Mouse (Mus musculus) neutrophil, adult 5-6 weeks (primary cell): Measurements from ENCODE around the gene H2-Eb1. TPM values are rescaled to one million over a fixed set of nuclear protein-coding genes. Genes with fewer than 3 reads are reported as not detected.

Experiments used
- ATAC-seq: fragments of 151-379, 151-347 bp; 2 replicates; pipeline ENCODE4 v1.8.0; 2017; ENCODE audit warnings: mild to moderate bottlenecking, moderate TSS enrichment; ENCODE audit not compliant: insufficient number of reproducible peaks, poor library complexity, low FRiP score, severe bottlenecking; ENCODE audit errors: extremely low read depth
- total RNA-seq: library from RNA; stranded (forward); fragments of 200-1000 nt; gene quantifications from 2 replicates; pipeline ENCODE4 v1.2.3, GENCODE M21; 2017

H2-Eb1 gene
- total RNA-seq, 1 experiment from 2014 or later: 2,076 TPM

DNA sequence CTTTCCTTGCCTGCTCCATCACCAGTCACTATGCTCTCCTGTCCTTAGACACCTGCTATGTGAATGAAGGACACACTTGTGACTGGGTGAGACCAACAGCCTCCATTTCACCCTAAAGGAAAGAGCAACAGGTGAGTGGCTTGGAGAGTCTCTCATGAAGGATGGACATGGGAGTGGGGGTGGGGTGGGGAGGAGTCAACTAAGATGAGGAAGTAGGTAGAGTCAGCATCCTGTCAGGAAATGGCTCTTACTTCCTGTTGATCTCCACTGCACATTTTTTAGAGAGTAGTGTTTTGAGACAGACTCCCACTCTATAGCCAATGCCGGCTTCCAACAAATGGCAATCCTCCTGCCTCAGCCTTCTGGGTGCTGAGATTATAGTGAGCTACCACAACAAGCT lies 49.3 kb downstream of the H2-Eb1 start:
- peak; percentile 94 for ATAC-seq

DNA sequence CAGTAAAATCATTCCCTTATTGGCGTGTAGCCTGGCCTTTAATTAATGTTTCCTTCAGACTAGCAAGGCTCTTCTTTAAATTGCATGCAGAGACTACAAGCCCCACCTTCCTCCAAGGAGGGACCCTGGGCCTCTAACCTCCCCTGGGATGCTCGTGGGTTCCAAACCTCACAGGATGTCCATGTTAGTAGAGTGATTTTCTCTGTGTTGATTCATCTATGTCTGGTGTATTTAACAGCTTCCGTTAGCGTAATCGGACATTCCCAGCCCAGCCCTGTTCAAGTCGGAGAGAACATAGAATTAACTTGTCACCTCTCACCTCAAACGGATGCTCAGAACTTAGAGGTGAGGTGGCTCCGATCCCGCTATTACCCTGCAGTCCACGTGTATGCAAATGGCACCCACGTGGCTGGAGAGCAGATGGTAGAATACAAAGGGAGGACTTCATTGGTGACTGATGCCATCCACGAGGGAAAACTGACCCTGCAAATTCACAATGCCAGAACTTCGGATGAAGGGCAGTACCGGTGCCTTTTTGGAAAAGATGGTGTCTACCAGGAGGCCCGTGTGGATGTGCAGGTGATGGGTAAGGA lies 57.4 kb downstream of the H2-Eb1 start:
- 0 out of 2 replicates have a peak, but pooled peaks have one; percentile 20 for ATAC-seq

GRCm38 (mm10) chr17:34363676-34364310 lies 58.1 kb downstream of the H2-Eb1 start:
- no peak for ATAC-seq

DNA sequence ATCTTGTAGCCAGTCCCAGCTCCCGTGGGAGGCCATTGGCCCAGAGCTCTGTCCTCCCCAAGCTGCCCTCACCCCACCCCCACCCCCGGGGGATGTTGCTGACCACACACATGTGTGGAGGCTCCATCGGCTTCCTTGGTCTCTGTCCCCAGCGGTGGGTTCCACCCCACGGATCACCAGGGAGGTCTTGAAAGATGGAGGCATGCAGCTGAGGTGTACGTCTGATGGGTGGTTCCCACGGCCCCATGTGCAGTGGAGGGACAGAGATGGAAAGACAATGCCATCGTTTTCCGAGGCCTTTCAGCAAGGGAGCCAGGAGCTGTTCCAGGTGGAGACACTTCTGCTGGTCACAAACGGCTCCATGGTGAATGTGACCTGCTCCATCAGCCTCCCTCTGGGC lies 59.4 kb downstream of the H2-Eb1 start:
- no peak for ATAC-seq

Other genes starting within 250 kb of the H2-Eb1 start
- gene H2-Oa, start 213.5 kb upstream of the H2-Eb1 start, total RNA-seq: 119 and 138 TPM in 2 replicates
- gene H2-DMa, start 186.3 kb upstream of the H2-Eb1 start, total RNA-seq: 221 and 234 TPM in 2 replicates
- gene Brd2, start 183.2 kb upstream of the H2-Eb1 start, total RNA-seq: 714 and 721 TPM in 2 replicates
- 699 and 729 TPM in 2 replicates for gene H2-DMb2, start 162.6 kb upstream of the H2-Eb1 start, total RNA-seq
- gene H2-DMb1, start 152.8 kb upstream of the H2-Eb1 start, total RNA-seq: 278 and 300 TPM in 2 replicates
- gene Tap1, start 118.3 kb upstream of the H2-Eb1 start, total RNA-seq: 221 and 235 TPM in 2 replicates
- gene Psmb9, start 118.1 kb upstream of the H2-Eb1 start, total RNA-seq: 132 and 176 TPM in 2 replicates
- 312 and 336 TPM in 2 replicates for gene Psmb8, start 108.1 kb upstream of the H2-Eb1 start, total RNA-seq
- 108 and 112 TPM in 2 replicates for gene Tap2, start 102.3 kb upstream of the H2-Eb1 start, total RNA-seq
- gene H2-Ob, start 67.0 kb upstream of the H2-Eb1 start, total RNA-seq: 965 and 1,002 TPM in 2 replicates
- 2,894 and 2,999 TPM in 2 replicates for gene H2-Ab1, start 48.2 kb upstream of the H2-Eb1 start, total RNA-seq
- gene H2-Aa, start 18.0 kb upstream of the H2-Eb1 start, total RNA-seq: 2,237 and 2,269 TPM in 2 replicates
- 52.6 and 54.0 TPM in 2 replicates for gene H2-Eb2, start 19.8 kb downstream of the H2-Eb1 start, total RNA-seq
- gene Btnl2, start 49.0 kb downstream of the H2-Eb1 start, total RNA-seq: 10.9 and 11.9 TPM in 2 replicates
- gene Btnl1, start 71.3 kb downstream of the H2-Eb1 start, total RNA-seq: 0.93 TPM in 1 of 2 replicates, not detected in the other
- 12.5 and 14.0 TPM in 2 replicates for gene BC051142, start 93.0 kb downstream of the H2-Eb1 start, total RNA-seq
- not detected in 2 replicates for gene Btnl4, start 171.5 kb downstream of the H2-Eb1 start, total RNA-seq
- not detected in 2 replicates for gene Btnl6, start 211.5 kb downstream of the H2-Eb1 start, total RNA-seq